Mouse (Mus musculus): ENCODE measurements around the gene Foxo6.

The Foxo6 gene

GRCm38 (mm10) chr4:120247412-120247811, 39.7 kb downstream of the Foxo6 start:
- peak; percentile 71 for DNase-seq (ENCODE audit: low spot score)

DNA sequence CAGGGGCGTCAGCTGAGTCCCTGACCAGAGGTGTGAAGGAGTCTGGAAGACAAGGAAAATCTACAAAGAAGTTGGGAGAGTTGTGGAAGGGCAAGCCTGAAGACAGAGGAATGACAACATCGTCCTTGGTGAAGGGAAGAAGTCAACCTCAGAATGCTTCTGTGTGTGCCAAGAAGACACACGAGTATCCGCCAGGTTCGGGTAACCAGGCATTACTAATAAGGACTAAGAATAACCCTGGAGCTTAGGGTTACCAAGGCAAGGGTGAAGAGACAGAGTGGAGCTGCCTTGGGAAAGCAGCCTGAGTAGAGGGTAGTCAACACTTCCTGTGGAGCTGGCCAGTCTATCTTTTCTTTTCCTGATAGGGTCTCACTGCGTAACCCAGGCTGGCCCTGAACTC, 41.1 kb downstream of the Foxo6 start:
- no peak for DNase-seq (ENCODE audit: low spot score)

DNA sequence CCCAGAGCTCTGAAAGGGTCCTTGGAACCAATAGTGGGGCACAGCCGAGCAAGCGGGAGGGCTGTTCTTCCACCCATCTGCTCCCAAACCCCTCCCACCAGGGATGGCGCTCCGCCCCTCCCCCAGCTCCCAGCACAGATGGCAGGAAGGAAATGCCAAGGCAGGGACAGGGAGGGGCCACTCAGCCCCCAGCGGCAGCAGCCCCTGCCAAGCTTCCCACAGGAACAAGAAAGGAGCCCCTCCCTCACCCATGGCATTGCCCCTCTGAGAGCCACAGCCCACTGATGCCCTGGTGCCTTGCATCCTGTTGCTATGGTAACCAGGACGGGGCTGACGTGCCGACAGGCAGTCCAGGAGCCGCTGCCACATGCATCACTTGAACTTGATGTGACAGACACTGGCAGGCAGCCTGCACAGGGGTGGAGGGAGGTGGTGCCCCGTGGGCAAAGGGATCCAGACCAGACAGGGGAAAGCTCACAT, 44.3 kb downstream of the Foxo6 start:
- no peak for DNase-seq (ENCODE audit: low spot score)

DNA sequence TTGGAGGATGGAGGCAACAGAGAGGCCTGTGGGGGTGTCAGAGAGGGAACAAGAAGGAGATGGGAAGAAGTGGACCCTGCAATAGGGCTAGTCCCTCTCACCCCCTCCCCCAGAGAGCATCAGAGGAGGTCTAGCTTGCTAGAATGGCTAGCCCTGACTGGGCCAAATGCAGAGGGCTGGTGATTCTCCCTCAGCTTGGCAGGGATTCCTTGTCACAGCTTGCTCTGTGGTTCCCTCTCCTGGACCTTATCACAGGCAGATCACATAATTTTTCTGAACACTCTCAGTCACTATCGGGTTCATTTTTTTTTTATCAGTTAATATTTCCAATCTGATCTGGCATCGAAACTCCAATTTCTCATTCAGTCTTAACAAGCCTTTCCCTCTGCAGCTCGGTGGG, 46.0 kb downstream of the Foxo6 start:
- DNase-seq (ENCODE audit: low spot score) = no peak

DNA sequence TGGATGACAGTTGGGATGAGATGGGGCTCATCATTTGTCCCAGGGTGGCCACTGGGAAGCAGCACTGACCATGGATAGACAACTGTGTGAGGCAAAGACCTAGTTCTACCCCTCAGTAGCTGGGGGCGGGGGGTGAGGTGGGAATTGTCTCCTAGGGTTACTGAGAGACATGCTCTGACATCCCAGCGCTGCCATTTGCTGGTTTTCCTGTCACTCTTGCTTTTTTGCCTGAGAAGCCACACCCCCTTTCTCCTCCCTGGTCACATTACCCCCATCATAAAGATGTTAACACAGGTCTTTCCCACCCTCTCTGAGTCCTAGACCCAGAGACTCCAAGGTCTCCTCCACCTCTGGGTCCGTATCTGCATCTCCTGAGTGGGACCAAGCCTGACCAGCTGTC, 47.7 kb downstream of the Foxo6 start:
- no peak for DNase-seq (ENCODE audit: low spot score)

DNA sequence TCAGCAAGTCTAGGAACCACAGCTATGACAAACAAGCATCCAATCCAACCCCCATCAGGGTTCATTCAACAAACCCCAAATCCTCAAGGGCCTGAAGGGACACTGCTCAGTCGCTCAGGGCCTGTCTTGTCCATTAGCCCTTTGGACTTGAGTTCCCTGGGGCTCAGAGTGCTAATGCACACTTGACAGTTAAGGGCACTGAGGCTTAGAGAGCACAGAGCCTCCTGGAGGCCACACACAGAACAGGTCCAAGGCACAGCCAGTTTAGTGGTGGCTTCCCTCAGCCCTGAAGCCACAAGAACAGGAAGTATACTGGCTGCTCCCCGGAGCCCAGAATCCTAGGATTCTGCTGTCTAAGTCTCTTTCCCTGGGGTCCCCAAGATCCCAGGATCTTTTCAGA, 53.9 kb downstream of the Foxo6 start:
- DNase-seq (ENCODE audit: low spot score) = no peak

DNA sequence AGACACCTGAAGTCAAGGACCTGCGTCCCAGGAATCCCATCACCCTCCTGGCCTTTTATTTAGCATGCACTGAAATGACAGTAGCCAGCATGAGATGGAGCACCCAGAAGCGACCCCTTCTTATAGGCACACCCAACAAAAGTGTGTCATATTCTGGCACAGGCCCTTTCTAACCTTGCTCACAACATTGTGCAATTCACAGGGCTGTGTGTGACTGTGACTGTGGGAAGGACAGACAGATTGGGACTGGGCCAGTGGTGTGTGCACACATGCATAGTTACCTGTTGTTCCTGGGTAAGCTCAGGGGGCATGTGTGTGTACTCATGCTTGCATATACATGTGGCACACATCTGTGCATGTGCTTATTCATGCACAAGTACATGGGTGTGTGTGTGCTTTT, 54.6 kb downstream of the Foxo6 start:
- no peak for DNase-seq (ENCODE audit: low spot score)

GRCm38 (mm10) chr4:120231982-120232381, 55.2 kb downstream of the Foxo6 start:
- no peak for DNase-seq (ENCODE audit: low spot score)

GRCm38 (mm10) chr4:120230256-120230649, 56.9 kb downstream of the Foxo6 start:
- peak; percentile 72 for DNase-seq (ENCODE audit: low spot score)

DNA sequence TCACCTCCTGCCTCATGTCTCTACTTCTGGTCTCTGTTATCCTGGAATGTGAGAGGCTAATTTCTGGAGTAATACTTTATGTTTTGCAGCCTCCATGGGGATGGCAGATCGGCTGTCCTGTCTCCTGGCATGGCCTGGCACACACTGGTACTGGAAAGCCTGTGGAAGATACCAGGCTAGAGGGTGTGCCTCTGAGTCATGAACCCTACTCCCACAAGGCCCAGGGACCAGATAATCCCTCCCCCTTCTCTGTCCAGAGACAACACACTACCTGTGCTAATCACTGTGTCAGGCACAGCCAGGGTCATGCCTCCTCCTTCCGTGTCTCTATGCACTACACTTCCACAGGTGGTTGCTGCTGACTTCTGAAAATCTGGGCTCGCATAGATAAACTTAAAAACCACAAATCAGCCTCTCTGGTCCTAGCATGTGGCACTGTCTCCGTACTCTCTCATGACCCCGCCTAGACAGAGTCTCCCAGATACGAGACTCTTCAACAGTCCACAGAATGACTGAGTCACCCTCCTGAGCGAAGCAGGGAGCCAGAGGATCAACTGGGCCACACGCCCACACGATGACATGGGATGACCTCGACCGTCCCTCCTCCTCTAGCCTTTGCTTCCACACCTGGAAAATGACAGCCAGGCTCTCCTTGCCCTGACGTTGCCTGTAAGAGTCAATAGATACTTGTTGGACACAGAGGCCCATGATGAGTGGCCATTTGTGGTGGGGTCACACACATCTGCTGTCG, 57.5 kb downstream of the Foxo6 start:
- no peak for DNase-seq (ENCODE audit: low spot score)

GRCm38 (mm10) chr4:120228613-120229012, 58.5 kb downstream of the Foxo6 start:
- DNase-seq (ENCODE audit: low spot score) = no peak

- DNase-seq (ENCODE audit: low spot score) = no peak
Measured at GRCm38 (mm10) chr4:120227224-120227623, 59.9 kb downstream of the Foxo6 start.

DNA sequence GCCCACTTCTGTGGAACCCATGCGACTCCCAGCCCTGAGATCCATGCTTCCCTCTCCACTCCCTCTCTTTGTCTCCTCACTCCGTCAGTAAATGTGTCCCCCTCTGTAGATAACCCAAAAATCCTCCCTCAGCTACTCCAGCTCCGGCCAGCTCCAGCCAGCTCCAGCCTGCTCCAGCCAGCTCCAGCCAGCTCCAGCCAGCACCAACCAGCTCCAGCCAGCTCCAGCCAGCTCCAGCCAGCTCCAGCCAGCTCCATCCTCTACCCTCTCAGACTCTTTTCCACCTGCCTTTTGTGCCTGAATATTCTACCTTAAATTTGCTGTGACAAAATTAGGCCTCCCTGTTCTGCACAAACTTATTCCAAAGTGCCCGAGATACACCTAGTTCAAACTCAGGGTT, 60.5 kb downstream of the Foxo6 start:
- DNase-seq (ENCODE audit: low spot score) = no peak

DNA sequence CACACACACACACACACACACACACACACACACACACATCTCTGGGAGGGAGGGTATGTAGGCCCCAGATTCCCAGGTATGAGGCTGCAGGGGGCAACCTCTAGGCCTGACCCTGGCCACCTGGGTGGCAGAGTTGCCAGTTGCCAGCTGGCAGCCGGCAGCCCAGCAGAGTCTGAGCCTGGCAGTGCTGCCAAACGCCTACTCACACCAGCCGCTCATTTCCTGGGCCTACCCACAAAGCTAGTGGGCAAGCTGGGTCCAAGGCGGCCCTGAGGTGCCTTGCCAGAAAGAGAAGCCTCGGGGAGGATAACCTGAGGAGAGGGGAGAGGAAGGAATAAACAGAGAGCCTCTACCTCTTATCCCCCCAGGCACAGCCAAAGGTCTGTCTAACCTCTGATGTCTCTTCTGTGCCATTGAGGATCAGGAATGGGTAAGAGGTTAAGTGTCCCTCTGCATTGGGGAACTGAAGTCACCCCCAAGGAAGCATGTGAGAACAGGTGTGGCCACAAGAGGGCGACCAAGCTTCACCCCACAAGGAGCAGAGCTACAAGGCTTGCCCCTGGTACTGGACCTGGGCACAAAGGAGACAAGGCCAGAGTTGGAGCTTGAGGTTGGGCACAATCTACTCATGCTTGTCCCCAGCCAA, 61.9 kb downstream of the Foxo6 start:
- peak; percentile 76 for DNase-seq (ENCODE audit: low spot score)

DNA sequence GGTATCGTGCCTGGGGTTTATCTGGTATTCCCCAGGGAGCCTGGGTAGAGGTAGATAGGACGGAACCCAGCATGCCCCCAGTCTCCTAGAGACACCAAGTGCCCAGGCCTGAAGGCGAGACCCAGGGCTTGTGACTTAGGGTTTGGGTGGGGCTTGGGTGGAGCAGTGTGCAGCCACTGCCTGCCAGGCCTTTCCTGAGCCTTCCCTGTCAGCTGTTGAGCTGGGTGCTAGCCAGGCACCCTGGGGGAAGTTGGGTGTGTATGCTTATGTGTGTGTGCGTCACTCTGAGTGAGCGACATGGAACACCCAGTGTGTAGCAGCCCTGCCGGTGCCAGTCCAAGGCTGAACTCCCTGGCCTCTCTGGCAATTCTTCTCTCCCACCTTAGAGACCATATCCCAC, 63.3 kb downstream of the Foxo6 start:
- DNase-seq (ENCODE audit: low spot score) = no peak

DNA sequence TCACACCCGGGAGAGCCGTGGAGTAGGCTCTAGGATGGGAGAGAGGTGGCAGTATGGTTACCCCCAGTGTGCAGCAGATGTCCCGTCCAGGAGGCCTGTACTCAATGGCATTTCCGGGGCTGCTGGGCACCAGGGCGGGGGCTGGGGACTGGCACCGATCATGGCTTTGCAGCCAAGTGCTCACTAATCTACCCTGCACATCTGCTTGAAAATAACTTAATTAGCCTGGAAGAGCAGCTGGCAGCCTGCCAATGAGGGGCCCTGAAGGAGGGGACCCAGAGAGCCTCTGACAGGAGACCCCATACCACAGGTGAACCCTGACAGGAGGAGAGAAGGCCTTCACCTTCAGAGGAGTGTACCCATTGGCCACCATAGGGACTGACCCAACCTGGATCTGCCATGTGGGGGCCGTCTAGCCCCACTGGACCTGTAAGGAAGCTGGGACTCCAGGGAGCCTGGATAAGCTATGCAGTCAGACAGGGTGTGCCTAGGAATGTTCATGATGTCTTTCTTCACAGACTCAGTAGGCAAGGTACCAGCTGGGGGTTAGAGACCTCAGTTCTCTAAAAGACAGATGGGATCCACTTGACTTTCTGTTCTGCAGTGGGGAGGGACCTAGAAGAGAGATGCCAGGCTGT, 63.9 kb downstream of the Foxo6 start:
- no peak for DNase-seq (ENCODE audit: low spot score)

GRCm38 (mm10) chr4:120221708-120222107, 65.4 kb downstream of the Foxo6 start:
- DNase-seq (ENCODE audit: low spot score) = no peak

DNA sequence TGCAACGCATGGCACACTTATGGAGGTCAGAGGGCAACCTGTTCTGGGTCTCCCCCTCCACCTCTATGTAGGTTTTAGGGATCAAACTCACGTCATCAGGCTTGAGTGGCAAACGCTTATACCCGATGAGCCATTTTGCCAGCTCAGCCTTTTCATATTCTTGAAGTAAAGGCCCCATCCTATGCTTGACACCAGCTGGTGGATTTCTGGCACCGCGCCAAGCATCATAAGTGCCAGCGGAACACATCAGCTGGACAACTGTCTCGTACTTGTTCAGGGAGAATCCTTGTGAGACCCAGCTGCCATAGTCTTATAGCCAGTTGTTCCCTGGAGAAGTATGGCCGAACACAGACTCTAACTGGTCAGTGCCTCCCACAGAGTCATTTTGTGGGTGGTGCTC, 68.3 kb downstream of the Foxo6 start:
- no peak for DNase-seq (ENCODE audit: low spot score)

All from urinary bladder, postnatal 25 days (tissue).